Mouse (Mus musculus) layer of hippocampus, adult 2 months (tissue): ENCODE data around the gene Calb2. TPM values are rescaled to one million over a fixed set of nuclear protein-coding genes. Genes with fewer than 3 reads are reported as not detected.

Experiments
- DNase-seq, 2 experiments: peaks; one replicate each; pipeline ENCODE4 v3.0.0; 2022; ENCODE audit warnings: low spot score in 2 of 2
- H3K27ac ChIP-seq: fragments of 200-600 bp; 2 replicates; pipeline ENCODE4 v1.8.1; 2022
- H3K4me3 ChIP-seq: fragments of 200-600 bp; 2 replicates; pipeline ENCODE4 v1.8.1; 2022; ENCODE audit warnings: mild to moderate bottlenecking
- CTCF ChIP-seq: fragments of 200-600 bp; conservative IDR thresholded peaks from 2 replicates; pipeline ENCODE4 v1.8.1; 2022; ENCODE audit warnings: antibody characterized with exemption, mild to moderate bottlenecking, moderate library complexity
- total RNA-seq, 2 experiments: library from RNA; stranded (reverse); gene quantifications; 2 replicates each; pipeline ENCODE4 v1.2.3; 2021

Gene Calb2
- total RNA-seq, 2 experiments from 2014 or later: 32.4 to 41.5 TPM

- no peak for TF ChIP-seq CTCF
- no peak for DNase-seq
- Histone ChIP-seq H3K4me3 (no peak within 1 kb of the TSS), H3K27ac (no peak within 1 kb of the TSS)
These were observed 67.1 kb downstream of the Calb2 start, which contains the start of gene Gm21964 for GRCm38 (mm10) chr8:110100907-110101306. Gene Gm21964, plus strand, starts transcription at chr8:110101207.

- no peak for TF ChIP-seq CTCF
- Histone ChIP-seq H3K27ac (no peak overlapping the region), H3K4me3 (no peak overlapping the region)
- DNase-seq: no peak
These were observed 76.1 kb downstream of the Calb2 start for GRCm38 (mm10) chr8:110091869-110092268.

Other genes with a start within 250 kb of the Calb2 start
- under 1 TPM in 1 of 2 experiments, not detected in 1; 0.23 TPM for gene Marveld3, start 206.0 kb downstream of the Calb2 start, total RNA-seq
- gene Tat, start 177.8 kb downstream of the Calb2 start, total RNA-seq: not detected
- gene Chst4, start 128.5 kb downstream of the Calb2 start, total RNA-seq: not detected
- gene Zfp612, start 88.5 kb downstream of the Calb2 start, total RNA-seq: 10 to 100 TPM; 25.7 to 31.6 TPM
- not detected for gene Gm21964, start 67.0 kb downstream of the Calb2 start, total RNA-seq
- gene Gm17720, start 65.5 kb downstream of the Calb2 start, total RNA-seq: not detected
- gene Cmtr2, start 47.5 kb upstream of the Calb2 start, total RNA-seq: 1 to 10 TPM; 5.9 TPM
- gene Hydin, start 98.8 kb upstream of the Calb2 start, total RNA-seq: under 1 TPM; 0.42 to 0.67 TPM